Mouse (Mus musculus) lung, postnatal 0 days (tissue): ENCODE measurements around the gene Zbtb16. TPM values are rescaled to one million over a fixed set of nuclear protein-coding genes. Genes with fewer than 3 reads are reported as not detected.

Experiments
- ATAC-seq: fragments of 200-750 bp; cut with Nextera tagmentation; 2 replicates; pipeline ENCODE4 v1.8.0; 2017; ENCODE audit warnings: moderate library complexity
- DNase-seq: peaks from one replicate; pipeline ENCODE4 v3.0.0-alpha.2; 2016; ENCODE audit warnings: low spot score
- H3K27ac ChIP-seq: fragments of 300-500 bp; sonication (generic); 2 replicates; pipeline ENCODE4 v1.5.1; 2014; ENCODE audit warnings: antibody characterized with exemption, mild to moderate bottlenecking, low read length, mixed read lengths
- H3K27me3 ChIP-seq: fragments of 300-500 bp; sonication (generic); replicated peaks from 2 replicates; pipeline ENCODE4 v1.6.1; 2014; ENCODE audit warnings: low read length, mixed read lengths; ENCODE audit not compliant: insufficient read depth
- H3K36me3 ChIP-seq: fragments of 300-500 bp; sonication (generic); 2 replicates; pipeline ENCODE4 v1.6.1; 2014; ENCODE audit warnings: low read length, mixed read lengths; ENCODE audit not compliant: insufficient read depth
- H3K4me1 ChIP-seq: fragments of 300-500 bp; sonication (generic); 2 replicates; pipeline ENCODE4 v1.6.1; 2014; ENCODE audit warnings: antibody characterized with exemption, low read depth, low read length, mixed read lengths; ENCODE audit not compliant: insufficient read depth
- H3K4me2 ChIP-seq: fragments of 300-500 bp; sonication (generic); replicated peaks from 2 replicates; pipeline ENCODE4 v1.6.1; 2014; ENCODE audit warnings: low read depth, mild to moderate bottlenecking, low read length, moderate library complexity, mixed read lengths
- H3K4me3 ChIP-seq: fragments of 300-500 bp; sonication (generic); 2 replicates; pipeline ENCODE4 v1.5.1; 2014; ENCODE audit warnings: low read depth, low read length
- H3K9ac ChIP-seq: fragments of 300-500 bp; sonication (generic); replicated peaks from 2 replicates; pipeline ENCODE4 v1.6.1; 2014; ENCODE audit warnings: low read depth, mild to moderate bottlenecking
- H3K9me3 ChIP-seq: fragments of 300-500 bp; sonication (generic); 2 replicates; pipeline ENCODE4 v1.6.1; 2016; ENCODE audit warnings: low read length, mixed read lengths
- CTCF ChIP-seq: IDR thresholded peaks from 2 replicates; pipeline ENCODE4 v1.5.1; 2016; ENCODE audit warnings: antibody characterized with exemption, mild to moderate bottlenecking
- EP300 ChIP-seq: IDR thresholded peaks from 2 replicates; pipeline ENCODE4 v1.6.1; 2016; ENCODE audit warnings: antibody characterized with exemption, mild to moderate bottlenecking, control low read depth
- WGBS: fragments of 180-500 bp; shearing (Covaris S2); extraction: QIAGEN DNeasy Blood & Tissue Kit; methylation state at CpG from one replicate; pipeline ENCODE4 v1.1.7; 2014; 5-methylcytosine and 5-hydroxymethylcytosine counted together
- polyA plus RNA-seq: library from polyadenylated mRNA; unstranded; fragments of >200 nt; fragmentation: Nextera tagmentation; extraction: Ambion mirVana; gene quantifications from 2 replicates; pipeline ENCODE4 v1.2.1, GENCODE M21; 2015

Zbtb16 gene
- polyA plus RNA-seq, 1 experiment from 2014 or later, result 19.7 TPM

DNA sequence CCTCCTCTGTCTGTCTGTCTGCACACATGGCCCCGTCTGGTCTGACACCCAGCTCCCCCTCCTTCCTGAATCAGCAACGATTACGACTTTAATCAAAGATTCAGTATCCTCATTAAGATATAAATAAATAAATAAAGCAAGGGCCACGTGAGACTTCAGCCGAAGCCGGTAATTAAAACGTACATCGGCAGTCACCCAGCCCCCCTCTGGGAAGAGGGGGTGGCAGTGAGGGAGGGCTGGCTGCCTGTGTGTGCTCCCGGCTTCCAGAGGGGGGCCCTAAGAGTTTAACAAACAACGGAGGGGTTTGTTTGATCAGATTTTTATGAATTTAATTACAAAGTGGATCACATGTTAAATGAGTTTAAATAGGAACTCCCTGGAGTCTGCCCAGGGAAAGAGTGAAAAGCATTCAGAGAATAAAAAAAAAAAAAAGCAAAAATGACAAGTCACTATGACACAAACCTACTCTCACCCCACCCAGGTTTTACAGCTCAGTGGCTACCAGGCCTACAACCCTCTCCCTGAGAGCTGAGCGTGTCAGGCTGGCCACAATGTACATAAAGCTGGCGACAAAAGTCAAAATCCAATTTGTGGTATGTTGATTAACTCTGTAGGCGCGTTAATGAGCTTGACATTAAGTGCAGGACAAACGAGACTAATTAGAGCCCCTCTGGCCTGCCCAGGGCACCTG is 173.5 kb downstream of the Zbtb16 start:
- Histone ChIP-seq H3K9me3 (peaks cover 6% of the 10 kb centered on the region; the same call in 1 of the 2 replicates), H3K27ac (no peak overlapping the region), H3K4me1 (no peaks in the 10 kb centered on the region; the same call in 1 of the 2 replicates), H3K27me3 (no peaks in the 10 kb centered on the region), H3K4me2 (no peak overlapping the region), H3K9ac (no peak overlapping the region), H3K4me3 (no peak overlapping the region), H3K36me3 (peaks cover 14% of the 10 kb centered on the region)
- no peak for TF ChIP-seq EP300
- TF ChIP-seq CTCF, result 0 out of 2 replicates have a peak, but pooled peaks have one; percentile 13
- 29% methylated on average over 15 of the region's 15 CpGs for WGBS
- ATAC-seq, result no peak; the same call in 1 of the 2 replicates
- no peak for DNase-seq

DNA sequence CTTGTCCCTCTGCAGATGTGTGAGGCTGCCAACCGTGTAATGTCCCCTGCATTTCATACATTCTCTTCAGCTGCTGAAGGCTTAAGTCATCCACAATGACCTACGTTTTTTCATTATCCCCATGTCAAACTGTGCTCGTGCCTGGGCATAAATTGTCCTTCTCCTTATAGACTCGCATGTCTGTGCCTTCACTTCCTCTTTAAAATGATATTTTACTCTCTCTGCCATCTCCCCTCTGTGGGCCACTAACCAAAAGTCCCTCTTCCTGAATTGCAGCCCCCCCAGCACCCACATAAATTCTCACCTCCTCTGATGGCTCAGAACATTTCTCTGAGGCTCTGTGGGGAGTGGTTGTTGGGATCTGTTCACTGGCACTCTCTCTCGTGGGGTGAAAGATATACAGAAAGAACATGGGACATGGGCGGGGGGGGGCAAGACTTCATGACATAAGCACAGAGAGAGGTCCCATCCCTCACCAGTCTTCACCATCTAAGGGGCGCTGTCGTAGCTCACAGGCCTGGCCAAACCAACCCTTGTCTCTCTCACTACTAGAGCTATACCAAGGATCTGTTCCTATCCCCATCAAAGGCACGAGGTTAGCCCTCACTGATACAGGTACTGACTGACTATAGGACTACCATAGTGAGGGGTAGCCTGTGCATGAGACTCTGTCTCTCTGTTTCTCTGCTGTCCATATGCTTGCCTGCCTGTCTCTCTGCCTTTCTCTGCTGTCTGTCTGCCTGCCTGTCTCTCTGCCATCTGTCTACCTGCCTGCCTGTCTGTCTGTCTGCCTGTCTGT is 174.6 kb downstream of the Zbtb16 start:
- Histone ChIP-seq H3K9me3 (peaks cover 6% of the 10 kb centered on the region; the same call in 1 of the 2 replicates), H3K36me3 (peaks cover 25% of the 10 kb centered on the region), H3K4me2 (no peak overlapping the region), H3K4me3 (no peak overlapping the region), H3K27ac (no peak overlapping the region), H3K27me3 (no peaks in the 10 kb centered on the region), H3K9ac (no peak overlapping the region), H3K4me1 (no peaks in the 10 kb centered on the region; the same call in 1 of the 2 replicates)
- no peak for ATAC-seq
- DNase-seq, result no peak
- TF ChIP-seq EP300 (no peak), CTCF (no peak)
- 67% methylated on average over 9 of the region's 9 CpGs for WGBS

DNA sequence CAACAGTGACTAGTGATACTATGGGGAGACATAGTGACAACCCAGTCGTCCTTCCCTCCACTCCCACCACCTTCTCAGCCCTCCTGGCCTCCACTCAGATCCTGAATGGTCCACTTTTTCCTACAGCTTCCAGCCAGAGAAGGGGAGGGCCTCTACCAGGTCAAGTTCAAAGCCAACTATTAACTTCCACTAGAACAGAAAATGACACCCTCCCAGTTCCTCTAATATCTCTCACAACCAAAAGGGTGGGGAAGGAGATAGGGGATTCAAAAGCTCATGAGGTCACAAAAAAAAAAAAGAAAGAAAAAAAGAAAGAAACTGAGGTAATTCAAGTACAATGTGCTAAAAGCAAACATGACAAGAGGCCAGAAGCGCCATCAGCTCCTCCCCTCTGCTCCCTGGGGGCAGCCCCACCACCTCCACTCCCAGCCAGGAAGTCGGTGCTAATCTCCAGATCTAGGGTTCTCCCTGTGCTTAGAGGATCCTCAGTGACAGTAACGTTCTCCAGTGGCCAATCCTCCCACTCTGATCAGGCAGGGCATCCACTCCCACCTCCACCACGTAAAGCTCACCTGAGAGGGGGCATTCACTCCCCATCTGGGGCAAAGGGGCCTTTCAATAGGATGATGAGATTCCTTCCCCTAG is 180.4 kb downstream of the Zbtb16 start:
- ATAC-seq (no peak), DNase-seq (no peak)
- Histone ChIP-seq H3K4me3 (no peak overlapping the region), H3K27me3 (no peaks in the 10 kb centered on the region), H3K4me1 (no peaks in the 10 kb centered on the region), H3K27ac (no peak overlapping the region), H3K9ac (no peak overlapping the region), H3K9me3 (peaks cover 6% of the 10 kb centered on the region; the same call in 1 of the 2 replicates), H3K4me2 (no peak overlapping the region), H3K36me3 (peaks cover 27% of the 10 kb centered on the region)
- WGBS, result 22% methylated on average over 5 of the region's 5 CpGs
- no peak for TF ChIP-seq EP300

DNA sequence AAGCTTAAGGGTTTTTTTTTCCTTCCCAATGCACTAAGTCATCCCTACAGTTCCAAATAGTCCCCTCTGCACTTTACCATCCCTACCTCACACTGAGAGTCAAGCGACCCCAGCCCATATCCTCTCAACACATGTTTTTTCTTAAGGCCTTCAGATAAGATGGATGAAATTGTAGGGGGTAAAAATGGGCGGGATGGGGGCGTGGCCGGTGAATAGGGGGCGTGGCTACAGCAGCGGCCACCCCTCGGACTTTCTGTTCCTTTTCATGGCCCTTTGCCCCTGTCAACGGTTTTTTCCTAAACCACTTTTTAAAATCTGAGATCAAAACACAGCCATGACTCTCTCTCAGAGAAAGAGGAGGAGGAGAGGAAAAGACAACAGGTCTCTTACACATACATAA is 181.3 kb downstream of the Zbtb16 start:
- no peaks in the 10 kb centered on the region for H3K27me3 ChIP-seq
- 18% methylated on average over 8 of the region's 8 CpGs for WGBS
- no peaks in the 10 kb centered on the region; the same call in 1 of the 2 replicates for H3K4me1 ChIP-seq
- no peak overlapping the region for H3K4me3 ChIP-seq
- H3K9ac ChIP-seq, result no peak overlapping the region
- H3K4me2 ChIP-seq, result no peak overlapping the region
- no peak overlapping the region for H3K27ac ChIP-seq
- DNase-seq, result no peak
- TF ChIP-seq CTCF (no peak), EP300 (no peak)
- no peak for ATAC-seq
- peaks cover 5% of the 10 kb centered on the region; the same call in 1 of the 2 replicates for H3K9me3 ChIP-seq
- H3K36me3 ChIP-seq, result peaks cover 22% of the 10 kb centered on the region

DNA sequence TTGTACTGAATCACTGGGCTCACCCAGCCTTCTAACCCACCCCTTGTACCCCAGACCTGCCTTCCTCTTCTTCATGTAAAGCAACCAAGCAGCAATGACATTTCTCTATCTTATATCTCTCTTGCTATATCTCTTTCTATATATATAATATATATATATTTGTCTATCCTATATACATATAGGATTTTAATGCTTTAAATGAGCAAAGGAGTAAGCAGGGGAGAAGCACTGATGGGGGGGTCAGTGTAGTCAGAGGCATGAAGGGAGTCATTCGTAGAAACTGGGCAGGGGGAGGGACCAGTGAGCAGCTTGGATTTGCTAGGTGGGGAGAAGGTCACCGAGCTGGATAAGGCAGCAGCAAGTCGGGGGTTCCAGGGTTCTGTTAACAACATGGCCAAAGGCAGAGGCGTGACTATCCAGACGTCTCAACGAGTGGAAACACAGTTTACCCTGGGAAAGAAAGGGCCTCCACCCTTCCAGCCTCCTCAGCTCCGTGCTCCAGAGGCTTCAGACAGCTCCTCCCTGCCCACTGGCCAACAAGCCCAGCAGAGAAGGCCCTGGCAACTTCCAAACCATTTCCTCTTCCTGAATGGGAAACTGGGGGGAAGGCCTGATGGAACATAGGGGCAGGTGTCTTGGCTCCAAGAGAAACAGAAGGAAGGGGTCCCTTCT is 182.5 kb downstream of the Zbtb16 start:
- DNase-seq (no peak), ATAC-seq (no peak)
- no peaks in the 10 kb centered on the region for H3K9me3 ChIP-seq
- H3K36me3 ChIP-seq, result peaks cover 14% of the 10 kb centered on the region; the same call in 1 of the 2 replicates
- no peaks in the 10 kb centered on the region; the same call in none of the 2 replicates for H3K4me1 ChIP-seq
- no peak overlapping the region for H3K9ac ChIP-seq
- H3K27me3 ChIP-seq, result no peaks in the 10 kb centered on the region
- TF ChIP-seq EP300 (no peak), CTCF (no peak)
- 35% methylated on average over 7 of the region's 7 CpGs for WGBS
- no peak overlapping the region for H3K4me3 ChIP-seq
- H3K27ac ChIP-seq, result no peak overlapping the region
- H3K4me2 ChIP-seq, result no peak overlapping the region
